ENCODE assay signal across 16 mouse cellular contexts in the genomic region with DNA sequence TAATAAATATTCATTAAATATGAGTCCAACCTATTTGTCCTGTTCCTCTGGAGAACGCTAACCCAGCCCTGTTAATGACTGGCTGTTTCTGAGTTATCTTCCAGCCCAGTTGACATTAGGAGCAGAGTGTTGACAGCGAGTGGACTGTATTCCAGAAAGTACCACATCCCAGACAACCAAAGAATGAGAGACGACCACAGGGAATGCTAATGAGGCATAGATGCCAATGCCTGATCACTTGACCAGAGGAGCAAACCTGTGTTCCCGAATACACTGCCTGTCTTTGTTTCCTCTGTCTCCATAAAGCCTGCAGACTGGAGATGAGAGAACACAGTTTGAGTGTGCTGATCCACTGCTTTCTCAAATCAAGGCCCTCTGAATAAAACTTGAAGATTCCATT.
"Had no signal": no experiment of that assay in that cellular context is flagged by ENCODE, and none has a peak within 500 bp of the region (broad histone marks: within the 10 kb centered on the region; RNA-seq: fewer than 3 reads in every experiment).

No protein-coding gene starts in this region.

- DNase-seq: retina, postnatal 1 day; right cerebral cortex, adult 18-20 months; right cerebral cortex, postnatal 14 days; right cerebral cortex, postnatal 25 days; right cerebral cortex, postnatal 4 days; spleen, adult 18-20 months; thymus, adult 18-20 months; thymus, postnatal 14 days; thymus, postnatal 25 days; thymus, postnatal 36 days; thymus, postnatal 4 days had no signal

- H3K4me3 ChIP-seq: neural tube, embryonic 12.5 days; neural tube, embryonic 13.5 days; neural tube, embryonic 15.5 days; stomach, embryonic 15.5 days had no signal

- H3K36me3 ChIP-seq: neural tube, embryonic 12.5 days; neural tube, embryonic 13.5 days; neural tube, embryonic 15.5 days; stomach, embryonic 15.5 days had no signal

- H3K27me3 ChIP-seq: neural tube, embryonic 12.5 days; neural tube, embryonic 13.5 days; neural tube, embryonic 15.5 days; stomach, embryonic 15.5 days had no signal

- H3K4me1 ChIP-seq: neural tube, embryonic 12.5 days; stomach, embryonic 15.5 days had no signal

- H3K27ac ChIP-seq: neural tube, embryonic 12.5 days; neural tube, embryonic 13.5 days; neural tube, embryonic 15.5 days; stomach, embryonic 15.5 days; stomach, postnatal 0 days had no signal
